Mouse (Mus musculus) gonadal fat pad, adult 2 months (tissue): Measurements from ENCODE around the gene Hhipl1. TPM values are rescaled to one million over a fixed set of nuclear protein-coding genes. Genes with fewer than 3 reads are reported as not detected.

ENCODE experiments used
- DNase-seq: peaks from one replicate; pipeline ENCODE4 v3.0.0-alpha.2; 2012; ENCODE audit warnings: low read depth
- polyA plus RNA-seq: library from polyadenylated mRNA; depleted of rRNA; stranded (reverse); fragments of >200 nt; gene quantifications from 2 replicates; pipeline ENCODE4 v1.2.3, GENCODE M21; 2012

Gene Hhipl1
- polyA plus RNA-seq, 1 experiment, result 2.1 TPM

GRCm38 (mm10) chr12:108278221-108278918 is 27.7 kb upstream of the Hhipl1 start:
- no peak for DNase-seq

GRCm38 (mm10) chr12:108284455-108285224 is 21.4 kb upstream of the Hhipl1 start:
- DNase-seq, result no peak

- DNase-seq, result no peak
Observed at GRCm38 (mm10) chr12:108285225-108286011, 20.7 kb upstream of the Hhipl1 start.

GRCm38 (mm10) chr12:108286381-108286780 is 19.7 kb upstream of the Hhipl1 start:
- DNase-seq, result no peak

- DNase-seq, result no peak
Observed at GRCm38 (mm10) chr12:108287011-108287410, 19.1 kb upstream of the Hhipl1 start.

GRCm38 (mm10) chr12:108288127-108288880 is 17.8 kb upstream of the Hhipl1 start:
- no peak for DNase-seq

GRCm38 (mm10) chr12:108292419-108292818 is 13.7 kb upstream of the Hhipl1 start:
- DNase-seq, result no peak

GRCm38 (mm10) chr12:108292957-108293356 is 13.1 kb upstream of the Hhipl1 start:
- no peak for DNase-seq

GRCm38 (mm10) chr12:108294620-108295019 is 11.4 kb upstream of the Hhipl1 start:
- DNase-seq, result no peak

GRCm38 (mm10) chr12:108297033-108297432 is 9.0 kb upstream of the Hhipl1 start:
- no peak for DNase-seq

GRCm38 (mm10) chr12:108301006-108301405 is 5.1 kb upstream of the Hhipl1 start:
- DNase-seq, result no peak

- DNase-seq, result no peak
Observed at GRCm38 (mm10) chr12:108303778-108304365, 2.2 kb upstream of the Hhipl1 start.

- no peak for DNase-seq
Observed at GRCm38 (mm10) chr12:108305172-108305571, 898 bp upstream of the Hhipl1 start.

- DNase-seq, result no peak
Observed at GRCm38 (mm10) chr12:108307553-108307952, 1.5 kb downstream of the Hhipl1 start.

- DNase-seq, result no peak
Observed at GRCm38 (mm10) chr12:108308363-108308856, 2.3 kb downstream of the Hhipl1 start.

GRCm38 (mm10) chr12:108309116-108309794 is 3.2 kb downstream of the Hhipl1 start:
- no peak for DNase-seq

- no peak for DNase-seq
Observed at GRCm38 (mm10) chr12:108310041-108310440, 4.0 kb downstream of the Hhipl1 start.

- DNase-seq, result no peak
Observed at GRCm38 (mm10) chr12:108310456-108311027, 4.5 kb downstream of the Hhipl1 start.

- DNase-seq, result no peak
Observed at GRCm38 (mm10) chr12:108311741-108312290, 5.7 kb downstream of the Hhipl1 start.

GRCm38 (mm10) chr12:108312432-108312851 is 6.4 kb downstream of the Hhipl1 start:
- DNase-seq, result no peak
